Mouse (Mus musculus) embryonic facial prominence, embryonic 10.5 days (tissue): ENCODE measurements around the gene Capn2. TPM values are rescaled to one million over a fixed set of nuclear protein-coding genes. Genes with fewer than 3 reads are reported as not detected.

Source experiments
- DNase-seq: peaks from one replicate; pipeline ENCODE4 v3.0.0-alpha.2; 2017; ENCODE audit warnings: low spot score
- H3K27ac ChIP-seq: fragments of 300-500 bp; sonication (generic); replicated peaks from 2 replicates; pipeline ENCODE4 v1.5.1; 2016; ENCODE audit warnings: mild to moderate bottlenecking
- H3K27me3 ChIP-seq: fragments of 300-500 bp; sonication (generic); replicated peaks from 2 replicates; pipeline ENCODE4 v1.6.1; 2016; ENCODE audit warnings: low read depth, mild to moderate bottlenecking; ENCODE audit not compliant: poor library complexity, severe bottlenecking
- H3K36me3 ChIP-seq: fragments of 300-500 bp; sonication (generic); replicated peaks from 2 replicates; pipeline ENCODE4 v1.6.1; 2016; ENCODE audit warnings: mild to moderate bottlenecking, moderate library complexity
- H3K4me1 ChIP-seq: fragments of 300-500 bp; sonication (generic); 2 replicates; pipeline ENCODE4 v1.6.1; 2016
- H3K4me3 ChIP-seq: fragments of 300-500 bp; sonication (generic); 2 replicates; pipeline ENCODE4 v1.5.1; 2016; ENCODE audit warnings: mild to moderate bottlenecking, moderate library complexity
- H3K9me3 ChIP-seq: fragments of 300-500 bp; sonication (generic); 2 replicates; pipeline ENCODE4 v1.6.1; 2016; ENCODE audit warnings: mild to moderate bottlenecking
- WGBS: fragments of 180-500 bp; shearing (Covaris S2); methylation state at CpG from one replicate; pipeline ENCODE4 v1.1.7; 2016; 5-methylcytosine and 5-hydroxymethylcytosine counted together
- polyA plus RNA-seq: library from polyadenylated mRNA; unstranded; fragments of >200 nt; fragmentation: Nextera tagmentation; extraction: Ambion mirVana; gene quantifications from 2 replicates; pipeline ENCODE4 v1.2.1, GENCODE M21; 2016

The Capn2 gene
- polyA plus RNA-seq, result 75.1 and 84.8 TPM in 2 replicates

DNA sequence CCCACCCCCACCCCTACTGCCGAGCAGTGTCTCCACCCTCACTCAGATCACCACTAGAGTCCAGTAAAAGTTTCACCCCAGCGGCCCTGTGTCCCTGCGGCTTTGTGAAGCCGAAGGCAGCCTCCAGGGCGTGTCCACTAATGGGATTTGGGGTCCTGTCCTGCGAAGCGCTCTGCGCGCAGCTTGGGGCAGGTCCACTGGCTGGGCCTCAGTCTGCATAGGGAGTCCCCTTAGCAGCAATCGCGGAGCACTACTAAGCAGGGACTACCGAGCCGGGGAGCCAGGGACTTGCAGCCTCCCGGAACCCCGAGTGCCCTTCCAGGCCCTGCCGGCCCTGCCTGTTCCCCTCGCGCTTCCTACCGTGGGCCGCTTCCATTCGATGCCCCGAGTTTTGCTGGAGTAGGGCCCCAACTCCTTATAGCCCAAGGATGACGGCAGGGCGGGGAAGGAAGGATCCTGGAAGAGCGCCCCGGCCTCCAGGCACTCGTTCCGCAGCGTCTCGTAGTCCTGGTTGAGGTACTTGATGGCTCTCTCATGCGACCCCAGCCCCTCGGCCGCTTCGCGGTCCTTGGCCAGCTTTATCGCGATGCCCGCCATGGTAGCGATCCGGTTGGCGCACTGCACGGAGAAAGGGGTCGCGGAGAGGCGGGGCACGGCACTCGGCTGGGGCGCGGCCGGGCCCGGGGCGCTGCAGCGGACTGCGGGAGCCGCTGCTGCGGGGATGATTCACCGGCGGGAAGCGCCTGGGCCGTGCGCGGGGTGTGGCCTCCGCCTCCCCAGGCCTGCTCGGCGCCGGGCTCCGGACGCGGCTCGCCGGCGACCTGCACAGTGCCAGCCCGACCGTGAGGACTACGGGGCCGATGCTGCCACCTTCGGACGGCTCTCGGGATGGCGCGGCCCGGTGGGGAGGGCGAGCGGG lies at the start of gene Capn2:
Gene Capn2 (minus strand): TSS at position 851 of the 919 bp plus-strand sequence.
- H3K4me1 ChIP-seq, result peaks cover 55% of the 10 kb centered on the region
- H3K27me3 ChIP-seq, result peaks cover 19% of the 10 kb centered on the region
- under 1% methylated on average over 84 of the region's 84 CpGs for WGBS

GRCm38 (mm10) chr1:182565351-182565835 lies 48.0 kb upstream of the Capn2 start:
- Histone ChIP-seq H3K4me1 (peaks cover 31% of the 10 kb centered on the region), H3K4me3 (no peak overlapping the region), H3K27ac (no peak overlapping the region), H3K27me3 (peaks cover 26% of the 10 kb centered on the region), H3K36me3 (no peaks in the 10 kb centered on the region), H3K9me3 (no peaks in the 10 kb centered on the region)
- WGBS, result 92% methylated on average over 6 of the region's 6 CpGs
- DNase-seq, result no peak

More for the DNA sequence above, at the start of gene Capn2:
- Histone ChIP-seq H3K9me3 (no peaks in the 10 kb centered on the region), H3K36me3 (peaks cover 24% of the 10 kb centered on the region), H3K4me3 (peak within 1 kb of the TSS; percentile 89), H3K27ac (peak within 1 kb of the TSS; percentile 95)
- DNase-seq, result peak; percentile 85

DNA sequence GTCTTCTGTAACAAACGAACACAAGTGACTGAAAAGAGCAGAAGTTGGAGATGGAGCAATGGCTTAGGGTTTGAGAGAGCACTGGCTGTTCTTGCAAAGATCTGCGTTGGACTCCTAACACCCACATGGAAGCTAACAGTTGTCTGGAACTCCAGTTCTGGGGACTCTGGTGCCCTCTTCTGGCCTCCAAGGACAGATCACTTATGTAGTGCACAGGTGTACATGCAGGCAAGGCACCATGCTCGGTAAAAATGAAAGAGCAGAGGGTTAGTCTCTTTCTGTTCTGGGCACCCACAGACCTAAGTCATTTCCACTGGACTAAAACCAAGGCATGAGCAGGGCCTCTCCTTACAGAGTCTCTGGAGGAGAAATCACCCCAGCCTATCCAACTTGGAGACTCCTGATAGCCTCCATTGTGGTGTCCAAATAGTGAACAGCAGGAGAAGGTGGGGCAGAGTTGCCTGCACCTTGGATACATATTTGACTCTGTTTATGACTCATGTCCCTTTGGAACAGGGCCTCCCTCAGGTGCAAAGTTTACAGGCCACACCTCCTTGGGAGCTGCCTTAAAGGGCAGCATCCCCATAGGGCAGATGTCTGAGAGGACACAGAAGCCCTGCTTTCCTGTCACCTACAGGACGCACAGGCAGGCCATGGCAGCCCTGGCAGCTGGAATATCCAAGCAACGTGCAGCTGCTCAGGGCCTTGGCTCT lies 47.2 kb upstream of the Capn2 start, which contains the start of gene Capn8:
Gene Capn8 (plus strand): TSS at position 600 of the 713 bp plus-strand sequence.
- peaks cover 20% of the 10 kb centered on the region for H3K27me3 ChIP-seq
- DNase-seq, result peak; percentile 35
- WGBS, result 74% methylated on average over 5 of the region's 5 CpGs

GRCm38 (mm10) chr1:182562576-182563370 lies 45.4 kb upstream of the Capn2 start:
- DNase-seq, result peak; percentile 61
- H3K36me3 ChIP-seq, result no peaks in the 10 kb centered on the region
- peaks cover 19% of the 10 kb centered on the region for H3K27me3 ChIP-seq
- WGBS, result 47% methylated on average over 16 of the region's 16 CpGs
- peak overlapping the region; percentile 35; the same call in 1 of the 2 replicates for H3K27ac ChIP-seq
- H3K9me3 ChIP-seq, result no peaks in the 10 kb centered on the region
- no peak overlapping the region for H3K4me3 ChIP-seq
- H3K4me1 ChIP-seq, result peaks cover 35% of the 10 kb centered on the region

More for the DNA sequence above, 47.2 kb upstream of the Capn2 start, which contains the start of gene Capn8:
- H3K36me3 ChIP-seq, result no peaks in the 10 kb centered on the region
- peaks cover 34% of the 10 kb centered on the region for H3K4me1 ChIP-seq
- H3K9me3 ChIP-seq, result no peaks in the 10 kb centered on the region
- no peak within 1 kb of the TSS for H3K27ac ChIP-seq
- H3K4me3 ChIP-seq, result no peak within 1 kb of the TSS

GRCm38 (mm10) chr1:182561945-182562514 lies 44.6 kb upstream of the Capn2 start:
- no peak overlapping the region for H3K4me3 ChIP-seq
- 77% methylated on average over 11 of the region's 11 CpGs for WGBS
- H3K27ac ChIP-seq, result no peak overlapping the region
- DNase-seq, result no peak
- peaks cover 13% of the 10 kb centered on the region for H3K27me3 ChIP-seq
- H3K9me3 ChIP-seq, result no peaks in the 10 kb centered on the region
- peaks cover 39% of the 10 kb centered on the region for H3K4me1 ChIP-seq
- H3K36me3 ChIP-seq, result no peaks in the 10 kb centered on the region

GRCm38 (mm10) chr1:182560390-182561098 lies 43.1 kb upstream of the Capn2 start:
- Histone ChIP-seq H3K9me3 (no peaks in the 10 kb centered on the region), H3K27ac (no peak overlapping the region), H3K27me3 (peaks cover 13% of the 10 kb centered on the region), H3K4me1 (peaks cover 39% of the 10 kb centered on the region), H3K36me3 (no peaks in the 10 kb centered on the region), H3K4me3 (no peak overlapping the region)
- WGBS, result 30% methylated on average over 3 of the region's 3 CpGs
- DNase-seq, result peak; percentile 73

DNA sequence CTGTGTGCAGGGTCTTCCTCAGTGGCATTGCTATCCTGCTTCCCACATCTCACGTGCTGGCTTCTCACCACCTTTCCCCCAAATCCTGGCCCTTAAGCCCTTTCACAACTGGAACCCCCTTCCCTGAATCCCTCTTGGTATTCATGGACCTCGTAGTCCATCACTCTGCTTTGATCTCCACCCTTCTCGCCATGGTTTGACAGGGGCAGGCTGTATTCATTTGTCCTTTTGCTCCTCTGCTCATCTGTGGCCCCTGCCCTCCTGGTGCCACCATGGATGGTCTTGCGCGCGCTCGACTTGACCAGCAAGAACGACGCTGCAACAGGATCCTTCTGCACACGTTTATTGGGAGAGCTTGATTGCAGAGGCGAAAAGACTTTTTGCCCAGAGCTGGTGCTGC lies 42.1 kb upstream of the Capn2 start:
- no peak overlapping the region for H3K27ac ChIP-seq
- 87% methylated on average over 11 of the region's 11 CpGs for WGBS
- H3K27me3 ChIP-seq, result peaks cover 13% of the 10 kb centered on the region
- H3K4me1 ChIP-seq, result peaks cover 39% of the 10 kb centered on the region
- no peaks in the 10 kb centered on the region for H3K36me3 ChIP-seq
- H3K9me3 ChIP-seq, result no peaks in the 10 kb centered on the region
- H3K4me3 ChIP-seq, result no peak overlapping the region
- no peak for DNase-seq

- Histone ChIP-seq H3K36me3 (no peaks in the 10 kb centered on the region), H3K27ac (no peak overlapping the region), H3K4me3 (no peak overlapping the region), H3K9me3 (no peaks in the 10 kb centered on the region), H3K27me3 (peaks cover 8% of the 10 kb centered on the region), H3K4me1 (peaks cover 35% of the 10 kb centered on the region)
- WGBS, result 80% methylated on average over 4 of the region's 4 CpGs
- DNase-seq, result no peak
Measured at GRCm38 (mm10) chr1:182558271-182558670, 40.9 kb upstream of the Capn2 start.

DNA sequence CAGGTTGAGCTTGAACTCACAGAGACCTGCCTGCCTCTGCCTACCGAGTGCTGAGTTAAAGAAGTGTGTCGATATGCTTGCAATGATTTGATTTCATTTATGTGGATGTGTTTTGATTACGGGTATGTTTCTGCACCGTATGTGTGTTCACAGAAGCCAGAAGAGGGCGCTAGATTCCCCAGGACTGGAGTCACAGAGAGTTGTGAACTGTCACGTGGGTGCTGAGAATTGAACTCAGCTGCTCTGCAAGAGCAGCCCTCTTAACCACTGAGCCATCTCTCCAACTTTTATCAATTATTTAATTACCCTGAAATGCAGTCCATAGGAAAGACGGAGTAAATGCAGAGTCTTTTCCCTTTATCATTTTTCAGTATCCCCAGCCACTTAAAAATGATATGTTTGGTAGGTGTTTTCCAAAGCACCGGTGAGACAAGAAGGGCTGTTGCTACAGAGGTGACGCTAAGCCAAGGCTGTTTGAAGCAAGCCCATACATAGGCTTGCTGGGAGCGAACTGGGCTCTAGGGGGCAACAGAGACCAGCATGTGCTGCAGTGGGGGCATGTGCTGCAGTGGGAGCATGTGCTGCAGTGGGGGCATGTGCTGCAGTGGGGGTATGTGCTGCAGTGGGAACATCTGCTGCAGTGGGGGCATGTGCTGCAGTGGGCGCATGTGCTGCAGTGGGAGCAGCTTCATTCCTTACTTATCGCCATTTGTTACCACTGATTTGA lies 36.4 kb upstream of the Capn2 start:
- peaks cover 5% of the 10 kb centered on the region; the same call in 1 of the 2 replicates for H3K4me1 ChIP-seq
- H3K27ac ChIP-seq, result no peak overlapping the region
- no peaks in the 10 kb centered on the region for H3K9me3 ChIP-seq
- H3K36me3 ChIP-seq, result no peaks in the 10 kb centered on the region
- H3K27me3 ChIP-seq, result no peaks in the 10 kb centered on the region
- WGBS, result 60% methylated on average over 12 of the region's 12 CpGs
- peak; percentile 67 for DNase-seq
- H3K4me3 ChIP-seq, result no peak overlapping the region

GRCm38 (mm10) chr1:182550761-182551160 lies 33.4 kb upstream of the Capn2 start:
- Histone ChIP-seq H3K27me3 (no peaks in the 10 kb centered on the region), H3K4me1 (no peaks in the 10 kb centered on the region), H3K4me3 (no peak overlapping the region), H3K9me3 (peaks cover 8% of the 10 kb centered on the region; the same call in 1 of the 2 replicates), H3K27ac (no peak overlapping the region), H3K36me3 (no peaks in the 10 kb centered on the region)
- WGBS, result 82% methylated on average over 8 of the region's 8 CpGs
- no peak for DNase-seq

- WGBS, result 77% methylated on average over 1 of the region's 1 CpGs
- H3K27ac ChIP-seq, result no peak overlapping the region
- H3K9me3 ChIP-seq, result peaks cover 8% of the 10 kb centered on the region; the same call in 1 of the 2 replicates
- H3K4me1 ChIP-seq, result peaks cover 4% of the 10 kb centered on the region
- no peaks in the 10 kb centered on the region for H3K36me3 ChIP-seq
- no peaks in the 10 kb centered on the region for H3K27me3 ChIP-seq
- H3K4me3 ChIP-seq, result no peak overlapping the region
- no peak for DNase-seq
Measured at GRCm38 (mm10) chr1:182543906-182544305, 26.5 kb upstream of the Capn2 start.
